Mouse (Mus musculus): ENCODE measurements around the gene Itm2c.

GRCm38 (mm10) chr1:85870546-85870945, 23.5 kb upstream of the Itm2c start:
- TF ChIP-seq CTCF (conservative IDR thresholded peaks at IDR 0.05; ENCODE audit: insufficient read depth, insufficient read length, low read depth, low read length) (no peak), POLR2A (IDR thresholded peaks at IDR 0.05; ENCODE audit: low read depth, low read length) (no peak)

Data from kidney, adult 2 months (tissue).